Mouse (Mus musculus) intestine, postnatal 0 days (tissue): ENCODE measurements around the gene Nr3c2. TPM values are rescaled to one million over a fixed set of nuclear protein-coding genes. Genes with fewer than 3 reads are reported as not detected.

ENCODE experiments used
- ATAC-seq: fragments of 200-750 bp; cut with Nextera tagmentation; 2 replicates; pipeline ENCODE4 v1.8.0; 2017; ENCODE audit warnings: mild to moderate bottlenecking, moderate TSS enrichment, moderate library complexity
- H3K27ac ChIP-seq: fragments of 300-500 bp; sonication (generic); 2 replicates; pipeline ENCODE4 v1.5.1; 2014; ENCODE audit warnings: mild to moderate bottlenecking, low read depth, low read length, moderate library complexity
- H3K27me3 ChIP-seq: fragments of 300-500 bp; sonication (generic); replicated peaks from 2 replicates; pipeline ENCODE4 v1.6.1; 2014; ENCODE audit warnings: low read length, mixed read lengths; ENCODE audit not compliant: control insufficient read depth, insufficient read depth
- H3K36me3 ChIP-seq: fragments of 300-500 bp; sonication (generic); 2 replicates; pipeline ENCODE4 v1.6.1; 2014; ENCODE audit warnings: mild to moderate bottlenecking, moderate library complexity; ENCODE audit not compliant: control insufficient read depth, insufficient read depth
- H3K4me1 ChIP-seq: fragments of 300-500 bp; sonication (generic); replicated peaks from 2 replicates; pipeline ENCODE4 v1.6.1; 2014; ENCODE audit warnings: antibody characterized with exemption, low read length, mixed read lengths; ENCODE audit not compliant: control insufficient read depth, insufficient read depth
- H3K4me2 ChIP-seq: fragments of 300-500 bp; sonication (generic); replicated peaks from 2 replicates; pipeline ENCODE4 v1.6.1; 2014; ENCODE audit warnings: low read depth, mild to moderate bottlenecking, moderate library complexity
- H3K4me3 ChIP-seq: fragments of 300-500 bp; sonication (generic); 2 replicates; pipeline ENCODE4 v1.5.1; 2014; ENCODE audit warnings: low read depth, low read length
- H3K9ac ChIP-seq: fragments of 300-500 bp; sonication (generic); 2 replicates; pipeline ENCODE4 v1.6.1; 2014; ENCODE audit warnings: mild to moderate bottlenecking, low read depth, low read length
- H3K9me3 ChIP-seq: fragments of 300-500 bp; sonication (generic); 2 replicates; pipeline ENCODE4 v1.6.1; 2016; ENCODE audit warnings: mixed run types; ENCODE audit not compliant: control insufficient read depth
- CTCF ChIP-seq: sonication (generic); IDR thresholded peaks from 2 replicates; pipeline ENCODE4 v1.5.1; 2016; ENCODE audit warnings: low read depth, mild to moderate bottlenecking, control low read depth, antibody characterized with exemption, moderate library complexity
- WGBS: fragments of 180-500 bp; shearing (Covaris S2); extraction: QIAGEN DNeasy Blood & Tissue Kit; methylation state at CpG from one replicate; pipeline ENCODE4 v1.1.7; 2014; 5-methylcytosine and 5-hydroxymethylcytosine counted together
- polyA plus RNA-seq: library from polyadenylated mRNA; unstranded; fragments of >200 nt; fragmentation: Nextera tagmentation; extraction: Ambion mirVana; gene quantifications from 2 replicates; pipeline ENCODE4 v1.2.1, GENCODE M21; 2015

The Nr3c2 gene
- polyA plus RNA-seq, 1 experiment from 2014 or later = 7.4 TPM

- no peaks in the 10 kb centered on the region for H3K27me3 ChIP-seq
- no peak overlapping the region for H3K4me2 ChIP-seq
- ATAC-seq = no peak
- H3K9ac ChIP-seq = no peak overlapping the region
- no peaks in the 10 kb centered on the region for H3K36me3 ChIP-seq
- no peaks in the 10 kb centered on the region for H3K4me1 ChIP-seq
- H3K4me3 ChIP-seq = no peak overlapping the region
- H3K27ac ChIP-seq = no peak overlapping the region
- H3K9me3 ChIP-seq = no peaks in the 10 kb centered on the region
- no peak for TF ChIP-seq CTCF
- WGBS = 88% methylated on average over 5 of the region's 5 CpGs
Observed at GRCm38 (mm10) chr8:76984851-76985250, 85.6 kb downstream of the Nr3c2 start.

GRCm38 (mm10) chr8:76987876-76988275 is 88.6 kb downstream of the Nr3c2 start:
- Histone ChIP-seq H3K4me2 (no peak overlapping the region), H3K4me3 (no peak overlapping the region), H3K4me1 (no peaks in the 10 kb centered on the region), H3K27ac (no peak overlapping the region), H3K9me3 (no peaks in the 10 kb centered on the region), H3K36me3 (no peaks in the 10 kb centered on the region), H3K9ac (no peak overlapping the region), H3K27me3 (no peaks in the 10 kb centered on the region)
- WGBS = 41% methylated on average over 3 of the region's 3 CpGs
- TF ChIP-seq CTCF = no peak
- no peak for ATAC-seq

GRCm38 (mm10) chr8:76998276-76998675 is 99.0 kb downstream of the Nr3c2 start:
- Histone ChIP-seq H3K4me2 (0 out of 2 replicates have a peak overlapping the region, but pooled peaks have one; percentile 21), H3K27me3 (no peaks in the 10 kb centered on the region), H3K9me3 (no peaks in the 10 kb centered on the region), H3K27ac (no peak overlapping the region), H3K36me3 (no peaks in the 10 kb centered on the region), H3K9ac (no peak overlapping the region), H3K4me1 (no peaks in the 10 kb centered on the region), H3K4me3 (no peak overlapping the region)
- no peak for TF ChIP-seq CTCF
- 56% methylated on average over 4 of the region's 4 CpGs for WGBS
- ATAC-seq = peak; percentile 54; the same call in 1 of the 2 replicates

- Histone ChIP-seq H3K4me2 (no peak overlapping the region), H3K27me3 (no peaks in the 10 kb centered on the region), H3K4me1 (no peaks in the 10 kb centered on the region), H3K9ac (no peak overlapping the region), H3K4me3 (no peak overlapping the region), H3K9me3 (no peaks in the 10 kb centered on the region), H3K36me3 (no peaks in the 10 kb centered on the region), H3K27ac (no peak overlapping the region)
- WGBS = 77% methylated on average over 10 of the region's 10 CpGs
- no peak for ATAC-seq
- no peak for TF ChIP-seq CTCF
Observed at GRCm38 (mm10) chr8:77009425-77009824, 110.2 kb downstream of the Nr3c2 start.

- H3K27ac ChIP-seq = no peak overlapping the region
- H3K9ac ChIP-seq = no peak overlapping the region
- no peaks in the 10 kb centered on the region for H3K9me3 ChIP-seq
- H3K4me3 ChIP-seq = no peak overlapping the region
- no peak overlapping the region for H3K4me2 ChIP-seq
- no peak for ATAC-seq
- no peaks in the 10 kb centered on the region for H3K36me3 ChIP-seq
- H3K4me1 ChIP-seq = no peaks in the 10 kb centered on the region
- WGBS = 84% methylated on average over 3 of the region's 3 CpGs
- no peaks in the 10 kb centered on the region for H3K27me3 ChIP-seq
- TF ChIP-seq CTCF = no peak
Observed at GRCm38 (mm10) chr8:77011985-77012384, 112.7 kb downstream of the Nr3c2 start.

- Histone ChIP-seq H3K27me3 (no peaks in the 10 kb centered on the region), H3K9me3 (no peaks in the 10 kb centered on the region), H3K36me3 (no peaks in the 10 kb centered on the region), H3K27ac (no peak overlapping the region), H3K4me1 (no peaks in the 10 kb centered on the region), H3K9ac (no peak overlapping the region), H3K4me2 (no peak overlapping the region), H3K4me3 (no peak overlapping the region)
- no peak for ATAC-seq
- TF ChIP-seq CTCF = no peak
- 77% methylated on average over 6 of the region's 6 CpGs for WGBS
Observed at GRCm38 (mm10) chr8:77012641-77013040, 113.4 kb downstream of the Nr3c2 start.

- Histone ChIP-seq H3K27ac (no peak overlapping the region), H3K4me3 (no peak overlapping the region), H3K27me3 (no peaks in the 10 kb centered on the region), H3K4me2 (no peak overlapping the region), H3K9me3 (no peaks in the 10 kb centered on the region), H3K4me1 (no peaks in the 10 kb centered on the region), H3K9ac (no peak overlapping the region), H3K36me3 (no peaks in the 10 kb centered on the region)
- WGBS = 91% methylated on average over 3 of the region's 3 CpGs
- peak; percentile 52 for TF ChIP-seq CTCF
- no peak for ATAC-seq
Observed at GRCm38 (mm10) chr8:77016713-77017112, 117.5 kb downstream of the Nr3c2 start.
